Mouse (Mus musculus): Measurements from ENCODE around the gene Pon3.

Gene Pon3

GRCm38 (mm10) chr6:5255722-5256451 lies at the start of gene Pon3:
Gene Pon3, minus strand, starts transcription at chr6:5256286.
- peak; percentile 28 for DNase-seq (ENCODE audit: low read depth, low spot score)
- H3K36me3 ChIP-seq (ENCODE audit: control insufficient read depth, insufficient read depth, low read length, poor library complexity, severe bottlenecking) = no peaks in the 10 kb centered on the region
- no peaks in the 10 kb centered on the region for H3K27me3 ChIP-seq (ENCODE audit: control insufficient read depth, insufficient read depth, low read length, poor library complexity, severe bottlenecking)

- H3K27me3 ChIP-seq (ENCODE audit: control insufficient read depth, insufficient read depth, low read length, poor library complexity, severe bottlenecking) = no peaks in the 10 kb centered on the region; the same call in 1 of the 2 replicates
- no peak for DNase-seq (ENCODE audit: low read depth, low spot score)
- H3K36me3 ChIP-seq (ENCODE audit: control insufficient read depth, insufficient read depth, low read length, poor library complexity, severe bottlenecking) = no peaks in the 10 kb centered on the region
These were observed 48.9 kb upstream of the Pon3 start for GRCm38 (mm10) chr6:5304956-5305355.

- Histone ChIP-seq H3K36me3 (ENCODE audit: control insufficient read depth, insufficient read depth, low read length, poor library complexity, severe bottlenecking) (no peaks in the 10 kb centered on the region), H3K27me3 (ENCODE audit: control insufficient read depth, insufficient read depth, low read length, poor library complexity, severe bottlenecking) (no peaks in the 10 kb centered on the region)
- DNase-seq (ENCODE audit: low read depth, low spot score) = no peak
These were observed 44.5 kb upstream of the Pon3 start for GRCm38 (mm10) chr6:5300629-5301028.

GRCm38 (mm10) chr6:5299561-5299960 lies 43.5 kb upstream of the Pon3 start:
- no peaks in the 10 kb centered on the region for H3K36me3 ChIP-seq (ENCODE audit: control insufficient read depth, insufficient read depth, low read length, poor library complexity, severe bottlenecking)
- H3K27me3 ChIP-seq (ENCODE audit: control insufficient read depth, insufficient read depth, low read length, poor library complexity, severe bottlenecking) = no peaks in the 10 kb centered on the region
- DNase-seq (ENCODE audit: low read depth, low spot score) = no peak

GRCm38 (mm10) chr6:5298092-5298554 lies 42.0 kb upstream of the Pon3 start, which contains the start of gene Pon2:
Gene Pon2, minus strand, starts transcription at chr6:5298455.
- H3K27me3 ChIP-seq (ENCODE audit: control insufficient read depth, insufficient read depth, low read length, poor library complexity, severe bottlenecking) = no peaks in the 10 kb centered on the region
- H3K36me3 ChIP-seq (ENCODE audit: control insufficient read depth, insufficient read depth, low read length, poor library complexity, severe bottlenecking) = no peaks in the 10 kb centered on the region; the same call in 1 of the 2 replicates
- DNase-seq (ENCODE audit: low read depth, low spot score) = peak; percentile 80

GRCm38 (mm10) chr6:5297321-5298091 lies 41.4 kb upstream of the Pon3 start:
- Histone ChIP-seq H3K27me3 (ENCODE audit: control insufficient read depth, insufficient read depth, low read length, poor library complexity, severe bottlenecking) (no peaks in the 10 kb centered on the region), H3K36me3 (ENCODE audit: control insufficient read depth, insufficient read depth, low read length, poor library complexity, severe bottlenecking) (no peaks in the 10 kb centered on the region; the same call in 1 of the 2 replicates)
- peak; percentile 75 for DNase-seq (ENCODE audit: low read depth, low spot score)

- DNase-seq (ENCODE audit: low read depth, low spot score) = no peak
- Histone ChIP-seq H3K27me3 (ENCODE audit: control insufficient read depth, insufficient read depth, low read length, poor library complexity, severe bottlenecking) (no peaks in the 10 kb centered on the region), H3K36me3 (ENCODE audit: control insufficient read depth, insufficient read depth, low read length, poor library complexity, severe bottlenecking) (no peaks in the 10 kb centered on the region; the same call in 1 of the 2 replicates)
These were observed 40.0 kb upstream of the Pon3 start for GRCm38 (mm10) chr6:5296067-5296466.

- no peak for DNase-seq (ENCODE audit: low read depth, low spot score)
- Histone ChIP-seq H3K36me3 (ENCODE audit: control insufficient read depth, insufficient read depth, low read length, poor library complexity, severe bottlenecking) (no peaks in the 10 kb centered on the region; the same call in 1 of the 2 replicates), H3K27me3 (ENCODE audit: control insufficient read depth, insufficient read depth, low read length, poor library complexity, severe bottlenecking) (no peaks in the 10 kb centered on the region)
These were observed 38.8 kb upstream of the Pon3 start for GRCm38 (mm10) chr6:5294659-5295449.

- Histone ChIP-seq H3K36me3 (ENCODE audit: control insufficient read depth, insufficient read depth, low read length, poor library complexity, severe bottlenecking) (peaks cover 1% of the 10 kb centered on the region), H3K27me3 (ENCODE audit: control insufficient read depth, insufficient read depth, low read length, poor library complexity, severe bottlenecking) (no peaks in the 10 kb centered on the region)
- DNase-seq (ENCODE audit: low read depth, low spot score) = no peak
These were observed 36.8 kb upstream of the Pon3 start for GRCm38 (mm10) chr6:5292841-5293240.

GRCm38 (mm10) chr6:5291450-5291849 lies 35.4 kb upstream of the Pon3 start:
- peaks cover 1% of the 10 kb centered on the region for H3K36me3 ChIP-seq (ENCODE audit: control insufficient read depth, insufficient read depth, low read length, poor library complexity, severe bottlenecking)
- no peaks in the 10 kb centered on the region for H3K27me3 ChIP-seq (ENCODE audit: control insufficient read depth, insufficient read depth, low read length, poor library complexity, severe bottlenecking)
- DNase-seq (ENCODE audit: low read depth, low spot score) = no peak

GRCm38 (mm10) chr6:5287919-5288318 lies 31.8 kb upstream of the Pon3 start:
- Histone ChIP-seq H3K27me3 (ENCODE audit: control insufficient read depth, insufficient read depth, low read length, poor library complexity, severe bottlenecking) (no peaks in the 10 kb centered on the region), H3K36me3 (ENCODE audit: control insufficient read depth, insufficient read depth, low read length, poor library complexity, severe bottlenecking) (peaks cover 1% of the 10 kb centered on the region; the same call in 1 of the 2 replicates)
- DNase-seq (ENCODE audit: low read depth, low spot score) = no peak

- Histone ChIP-seq H3K36me3 (ENCODE audit: control insufficient read depth, insufficient read depth, low read length, poor library complexity, severe bottlenecking) (peaks cover 2% of the 10 kb centered on the region; the same call in 1 of the 2 replicates), H3K27me3 (ENCODE audit: control insufficient read depth, insufficient read depth, low read length, poor library complexity, severe bottlenecking) (no peaks in the 10 kb centered on the region)
- DNase-seq (ENCODE audit: low read depth, low spot score) = no peak
These were observed 31.3 kb upstream of the Pon3 start for GRCm38 (mm10) chr6:5287392-5287791.

GRCm38 (mm10) chr6:5282418-5282817 lies 26.3 kb upstream of the Pon3 start:
- no peak for DNase-seq (ENCODE audit: low read depth, low spot score)
- Histone ChIP-seq H3K27me3 (ENCODE audit: control insufficient read depth, insufficient read depth, low read length, poor library complexity, severe bottlenecking) (no peaks in the 10 kb centered on the region), H3K36me3 (ENCODE audit: control insufficient read depth, insufficient read depth, low read length, poor library complexity, severe bottlenecking) (peaks cover 2% of the 10 kb centered on the region; the same call in 1 of the 2 replicates)

- peak; percentile 48 for DNase-seq (ENCODE audit: low read depth, low spot score)
- Histone ChIP-seq H3K27me3 (ENCODE audit: control insufficient read depth, insufficient read depth, low read length, poor library complexity, severe bottlenecking) (no peaks in the 10 kb centered on the region), H3K36me3 (ENCODE audit: control insufficient read depth, insufficient read depth, low read length, poor library complexity, severe bottlenecking) (peaks cover 2% of the 10 kb centered on the region; the same call in 1 of the 2 replicates)
These were observed 24.7 kb upstream of the Pon3 start for GRCm38 (mm10) chr6:5280576-5281305.
